Mouse (Mus musculus): ENCODE data around the gene Nt5c3b.
A peak's percentile ranks its signal among the peaks of the same experiment; 100 is the strongest.

The Nt5c3b gene

GRCm38 (mm10) chr11:100441797-100442196 lies at the start of gene Nt5c3b, which contains the start of gene Klhl10:
TSS of gene Nt5c3b (minus strand) at chr11:100441808.
TSS of gene Klhl10 (plus strand) at chr11:100441917.
- DNase-seq (ENCODE audit: low read depth, low spot score) = no peak

GRCm38 (mm10) chr11:100490951-100491350 lies 49.3 kb upstream of the Nt5c3b start:
- DNase-seq (ENCODE audit: low read depth, low spot score) = peak; percentile 60

DNA sequence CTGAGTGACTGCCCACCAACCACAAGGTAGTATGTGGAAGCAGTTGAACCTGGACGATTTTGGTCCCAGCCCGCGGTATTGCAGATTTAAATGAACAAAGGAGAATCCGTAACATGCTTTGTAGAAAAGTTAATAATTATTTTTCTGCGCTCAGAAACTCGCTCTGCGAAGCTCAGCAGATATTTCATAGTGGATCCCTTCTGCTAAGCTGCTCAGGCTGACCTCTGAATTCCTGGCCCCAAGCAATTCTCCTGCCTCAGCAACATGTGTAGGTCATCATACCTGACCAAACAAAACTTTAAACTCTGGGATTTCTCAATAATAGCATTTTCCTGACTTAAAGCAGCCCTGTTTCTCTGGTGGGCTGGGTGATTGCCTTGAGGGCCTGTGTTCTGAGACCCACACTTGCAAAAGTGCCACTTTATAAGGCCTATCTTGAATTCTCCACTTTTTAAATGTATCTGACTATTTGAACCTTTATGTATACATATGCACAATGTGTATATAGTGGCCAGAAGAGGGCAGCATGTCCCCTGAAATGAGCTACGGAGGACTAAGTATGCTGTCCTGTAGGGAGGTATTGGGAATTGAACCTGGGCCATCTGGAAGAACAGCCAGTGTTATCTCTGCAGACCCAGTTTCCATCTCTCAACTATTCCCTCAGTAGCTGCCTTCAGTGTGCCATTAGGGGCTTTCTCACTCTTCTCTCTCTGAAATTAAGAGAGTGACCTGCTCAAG lies 44.4 kb upstream of the Nt5c3b start:
- peak; percentile 60 for DNase-seq (ENCODE audit: low read depth, low spot score)

- no peak for DNase-seq (ENCODE audit: low read depth, low spot score)
These were observed 42.9 kb upstream of the Nt5c3b start for GRCm38 (mm10) chr11:100484461-100484860.

DNA sequence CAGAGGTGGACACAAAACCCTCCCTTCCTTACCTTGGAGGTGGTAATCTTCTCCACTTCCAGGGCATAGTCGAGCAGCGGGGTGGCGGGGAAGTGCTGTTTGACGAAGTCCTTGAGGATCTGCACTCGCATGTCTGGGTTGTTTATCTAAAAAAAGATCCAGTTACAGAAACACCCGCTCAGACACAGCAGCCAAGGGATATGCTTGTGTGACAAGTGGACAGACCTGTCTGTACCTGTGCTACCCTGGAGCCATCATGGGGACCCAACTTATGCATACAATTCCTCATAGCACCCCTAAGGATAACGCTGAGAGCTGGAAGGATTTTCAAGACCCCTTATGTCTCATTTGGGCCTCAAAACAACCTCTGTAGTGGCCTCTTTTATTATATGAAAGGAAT lies 37.5 kb upstream of the Nt5c3b start:
- DNase-seq (ENCODE audit: low read depth, low spot score) = no peak

DNA sequence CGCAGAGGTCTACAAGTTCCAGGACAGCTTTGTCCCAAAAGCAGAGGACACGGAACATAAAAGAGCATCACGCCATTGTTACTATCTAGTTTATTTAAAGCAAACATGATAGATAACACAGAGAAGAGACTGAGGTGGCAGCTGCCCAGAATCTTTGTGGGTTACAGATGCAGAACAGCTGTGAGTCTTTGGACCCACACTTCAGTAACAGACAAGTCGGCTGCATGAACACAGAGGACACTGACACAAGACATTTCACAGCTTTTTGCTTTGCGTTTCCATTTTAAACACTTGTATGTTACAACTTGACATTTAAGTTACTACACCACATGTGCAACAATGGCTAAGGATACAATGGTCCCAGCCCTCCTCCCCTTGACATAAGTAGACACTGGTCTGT lies 34.7 kb upstream of the Nt5c3b start:
- DNase-seq (ENCODE audit: low read depth, low spot score) = no peak

DNA sequence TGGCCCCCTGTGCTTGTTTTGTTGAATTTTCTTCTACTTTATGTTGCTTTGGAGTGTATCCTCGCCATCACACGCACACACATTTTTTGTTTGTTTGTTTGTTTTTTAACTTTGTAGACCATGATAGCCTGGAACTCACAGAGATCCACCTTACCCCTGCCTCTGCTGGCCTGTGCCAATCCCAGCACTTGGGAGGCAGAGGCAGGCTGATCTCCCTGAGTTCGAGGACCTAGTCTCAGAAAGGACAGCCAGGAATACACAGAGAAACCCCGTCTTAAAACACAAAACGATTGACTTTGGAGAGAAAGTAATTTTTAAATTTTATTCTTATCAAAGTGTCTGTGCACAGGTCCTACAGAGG lies 31.3 kb upstream of the Nt5c3b start:
- no peak for DNase-seq (ENCODE audit: low read depth, low spot score)

- peak; percentile 93 for DNase-seq (ENCODE audit: low read depth, low spot score)
These were observed 30.8 kb upstream of the Nt5c3b start, which contains the start of gene Klhl11 for GRCm38 (mm10) chr11:100472197-100472934. TSS of gene Klhl11 (minus strand) at chr11:100472741.

DNA sequence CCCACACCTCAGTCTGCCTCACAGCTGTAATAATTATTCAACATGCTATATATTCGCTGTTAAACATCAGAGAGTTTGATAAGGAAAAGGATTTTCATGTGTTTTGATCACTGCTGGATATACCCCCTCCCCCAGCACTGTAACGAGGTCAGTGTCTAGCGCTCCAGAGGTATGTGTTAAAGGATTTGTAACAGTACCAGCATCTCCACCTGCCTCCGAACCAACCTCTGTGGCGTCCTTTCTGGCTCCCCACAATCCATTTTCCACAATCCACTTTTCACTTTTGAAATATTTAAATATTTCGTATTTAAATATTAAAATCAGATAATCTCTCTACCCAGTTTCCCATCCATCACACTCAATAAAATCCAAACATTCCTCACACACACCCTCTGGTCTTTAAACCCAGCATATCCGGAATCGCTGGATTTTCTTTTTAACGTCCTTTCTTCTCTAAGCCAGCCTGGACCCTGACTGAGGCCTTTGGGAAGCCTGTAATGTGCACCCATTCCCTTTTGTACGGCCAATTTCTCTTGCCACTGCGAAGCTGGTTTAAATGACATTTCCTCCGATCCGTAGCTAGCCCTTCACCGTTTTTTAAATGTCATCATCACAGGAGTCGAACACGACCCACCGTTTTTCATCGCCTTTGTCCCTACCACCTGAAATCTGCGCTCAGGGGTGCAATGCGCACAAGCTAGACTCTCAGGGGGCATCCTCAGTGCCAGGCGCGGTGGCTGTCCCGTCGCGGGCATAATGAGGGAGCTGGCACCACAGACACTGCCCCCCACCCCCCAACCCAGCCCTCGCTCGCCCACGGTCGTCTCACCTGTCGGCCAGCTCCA lies 30.0 kb upstream of the Nt5c3b start:
- no peak for DNase-seq (ENCODE audit: low read depth, low spot score)

GRCm38 (mm10) chr11:100465833-100466232 lies 24.2 kb upstream of the Nt5c3b start:
- DNase-seq (ENCODE audit: low read depth, low spot score) = no peak

DNA sequence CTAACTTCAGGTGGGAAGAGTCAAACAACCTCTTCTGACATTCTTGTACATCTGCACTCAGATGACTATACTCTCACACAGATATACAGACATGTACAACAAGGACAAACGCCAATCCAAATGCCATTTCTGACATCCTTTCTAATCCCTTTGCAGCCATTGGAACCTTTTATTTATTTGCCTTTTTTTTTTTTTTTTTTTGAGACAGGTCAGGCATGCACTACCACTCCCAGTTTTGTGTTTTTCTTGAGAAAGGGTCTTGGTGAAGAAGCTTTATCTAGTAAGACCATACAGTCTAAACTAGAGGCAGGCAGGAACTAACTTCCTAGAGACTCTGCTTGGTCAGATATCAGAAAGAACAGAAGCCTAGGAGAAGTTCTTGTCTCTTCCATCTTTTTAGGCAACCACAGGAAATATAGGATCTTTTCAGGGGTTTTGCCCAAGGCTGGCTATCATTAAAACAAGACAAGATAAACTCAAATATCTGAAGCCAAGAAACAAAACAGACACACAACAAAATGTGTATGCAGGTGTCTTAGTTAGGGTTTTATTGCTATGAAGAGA lies 23.7 kb upstream of the Nt5c3b start:
- no peak for DNase-seq (ENCODE audit: low read depth, low spot score)

- DNase-seq (ENCODE audit: low read depth, low spot score) = no peak
These were observed 21.1 kb upstream of the Nt5c3b start for GRCm38 (mm10) chr11:100462699-100463098.

DNA sequence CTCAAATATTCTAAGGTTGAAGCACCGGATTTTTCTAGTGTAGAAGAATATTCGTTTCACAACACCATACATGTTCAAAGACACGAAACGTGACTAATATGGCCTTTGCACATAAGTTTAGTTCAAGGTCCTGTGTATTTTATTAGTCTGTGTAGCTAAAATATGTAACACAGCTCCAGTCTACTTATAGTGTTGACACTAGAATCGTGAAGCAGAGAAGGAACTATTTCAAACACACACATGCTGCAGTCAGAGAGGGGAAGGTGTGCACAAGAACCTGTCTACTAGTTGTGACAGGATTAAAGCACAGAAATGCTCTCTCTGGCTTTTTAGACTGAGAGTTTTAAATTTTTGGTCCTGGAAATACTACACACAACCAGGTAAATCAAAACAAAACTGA lies 16.1 kb upstream of the Nt5c3b start:
- DNase-seq (ENCODE audit: low read depth, low spot score) = no peak

- DNase-seq (ENCODE audit: low read depth, low spot score) = no peak
These were observed 15.6 kb upstream of the Nt5c3b start for GRCm38 (mm10) chr11:100457247-100457646.

GRCm38 (mm10) chr11:100442625-100443024 lies 1.0 kb upstream of the Nt5c3b start:
- DNase-seq (ENCODE audit: low read depth, low spot score) = no peak

DNA sequence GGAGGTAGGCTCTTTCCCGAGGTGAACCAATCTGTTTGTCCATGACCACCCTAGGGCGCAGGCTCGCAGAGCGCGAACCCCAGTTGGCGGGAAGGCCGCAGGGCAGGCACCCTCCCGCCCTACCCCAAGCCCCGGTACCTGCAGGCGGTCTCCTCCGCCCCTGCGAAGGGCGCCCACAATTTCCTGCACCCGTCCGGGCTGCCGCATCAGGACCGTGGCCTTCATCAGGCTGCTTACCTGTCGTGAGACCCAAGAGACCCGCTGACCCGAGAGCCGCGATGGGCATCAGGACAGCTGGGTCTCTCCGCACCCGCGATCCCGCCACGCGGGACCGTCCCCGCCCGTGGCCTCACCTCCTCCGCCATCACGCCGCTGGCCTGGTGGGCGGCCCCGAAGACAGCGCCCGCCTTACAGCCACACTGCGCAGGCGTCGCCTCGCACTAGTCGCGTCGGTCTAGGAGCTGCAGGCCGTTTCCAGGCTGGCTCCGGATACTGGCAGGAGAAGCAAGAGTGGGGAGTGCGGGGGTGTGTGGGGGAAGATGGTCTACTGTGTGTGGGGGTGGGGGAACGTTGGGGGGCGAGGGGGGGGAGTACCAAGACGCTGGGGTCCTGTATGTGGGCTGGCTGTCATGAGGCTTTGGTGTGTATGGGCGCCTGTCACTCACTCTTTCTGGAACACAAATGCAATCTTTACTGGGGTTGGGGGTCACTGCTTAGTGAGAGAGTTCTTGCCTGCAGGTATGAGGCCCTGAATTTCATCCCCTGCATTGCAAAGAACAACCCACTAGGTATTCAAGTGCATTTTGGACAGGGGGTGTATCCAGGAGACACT lies 701 bp downstream of the Nt5c3b start:
- DNase-seq (ENCODE audit: low read depth, low spot score) = peak; percentile 76

DNA sequence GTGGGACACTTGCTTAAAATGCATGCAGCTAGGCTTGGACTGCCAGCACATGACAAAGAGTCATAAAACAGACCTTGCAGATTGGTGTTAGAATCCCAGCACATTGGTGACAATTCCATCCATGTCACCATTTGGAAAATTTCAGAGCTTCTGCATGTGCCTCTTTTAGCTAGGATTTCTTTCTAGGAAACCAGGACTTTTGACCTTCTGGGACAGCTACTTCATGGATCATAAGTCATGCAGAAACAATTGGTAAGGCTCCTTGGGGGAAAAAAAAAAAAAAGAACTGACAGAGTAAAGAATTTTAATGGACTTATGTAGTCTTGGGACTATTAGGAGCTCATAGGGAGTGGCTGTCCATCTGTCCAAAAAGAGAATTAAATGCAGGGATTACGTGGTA lies 3.7 kb downstream of the Nt5c3b start:
- DNase-seq (ENCODE audit: low read depth, low spot score) = no peak

DNA sequence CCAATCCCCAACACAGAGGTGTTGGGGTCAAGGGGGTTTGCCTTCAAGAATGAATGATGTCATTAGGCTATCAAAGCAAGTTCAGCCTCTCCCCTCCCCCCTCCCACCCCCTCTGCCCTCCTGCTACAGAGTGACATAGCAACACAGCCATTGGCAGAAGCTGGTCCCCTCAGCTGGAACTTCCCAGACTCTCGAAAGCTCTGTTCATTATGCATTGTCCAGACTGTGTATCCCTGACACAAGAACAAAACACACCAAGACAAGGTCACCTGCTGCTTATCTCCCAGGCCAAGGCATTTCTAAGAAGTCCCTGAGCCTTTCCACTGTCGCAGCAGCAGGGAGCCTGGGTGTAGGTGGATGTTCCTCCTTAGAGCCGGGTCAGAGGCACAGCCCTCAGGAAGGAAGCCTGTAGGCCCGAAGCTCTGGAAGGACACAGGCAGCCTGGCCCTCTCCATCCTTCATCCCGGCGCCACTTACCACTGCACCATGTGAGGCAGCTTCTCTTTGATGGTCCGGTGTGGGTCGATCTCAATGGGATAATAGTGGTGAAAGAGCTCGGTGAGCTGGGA lies 5.8 kb downstream of the Nt5c3b start:
- no peak for DNase-seq (ENCODE audit: low read depth, low spot score)

DNA sequence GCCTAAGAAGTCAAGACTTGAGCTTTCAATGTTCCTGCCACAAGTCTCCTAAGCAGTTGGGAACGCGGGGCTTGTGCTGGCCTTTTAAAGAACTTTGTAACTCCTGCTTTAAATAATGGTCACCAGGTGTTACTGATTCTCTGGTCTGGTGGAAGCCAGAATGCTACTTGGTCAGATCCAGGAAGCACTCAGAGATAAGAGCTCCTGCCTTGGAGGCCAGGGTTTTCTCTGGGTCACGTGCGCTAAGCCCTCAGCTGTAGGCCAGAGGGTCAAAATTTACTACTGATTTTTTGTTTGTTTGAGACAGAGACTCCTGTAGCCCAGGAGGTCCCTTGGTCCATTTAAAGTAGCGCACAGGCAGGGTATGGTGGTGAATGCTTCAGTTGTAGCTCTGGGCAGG lies 9.6 kb downstream of the Nt5c3b start:
- no peak for DNase-seq (ENCODE audit: low read depth, low spot score)

- DNase-seq (ENCODE audit: low read depth, low spot score) = no peak
These were observed 11.6 kb downstream of the Nt5c3b start for GRCm38 (mm10) chr11:100430052-100430451.
